ENCODE assay signal across 16 mouse cellular contexts in the genomic region with DNA sequence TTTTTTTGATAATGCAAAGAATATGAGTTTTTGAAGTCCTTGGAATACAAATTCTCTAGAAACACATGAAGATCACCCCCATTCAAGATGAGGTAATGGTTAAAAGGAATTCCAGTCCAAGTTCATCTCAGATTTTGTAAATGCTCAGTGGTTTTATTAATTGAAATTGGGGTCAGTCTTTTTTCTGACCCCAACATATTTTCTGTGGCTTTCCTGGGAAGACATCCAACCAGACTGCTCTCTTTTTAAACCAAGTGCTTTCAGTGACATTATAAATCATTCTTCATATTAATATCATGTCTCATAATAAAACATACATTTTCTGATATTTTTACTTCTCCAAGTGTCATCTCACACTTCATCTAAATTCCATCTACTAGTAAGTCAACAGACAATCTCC.
"Had no signal": no experiment of that assay in that cellular context is flagged by ENCODE, and none has a peak within 500 bp of the region (broad histone marks: within the 10 kb centered on the region; RNA-seq: fewer than 3 reads in every experiment).

No protein-coding gene starts in this region.

- H3K9me3 ChIP-seq: midbrain, embryonic 10.5 days; neural tube, embryonic 15.5 days had no signal

- H3K27me3 ChIP-seq: neural tube, embryonic 15.5 days had no signal

- H3K36me3 ChIP-seq: midbrain, embryonic 10.5 days; neural tube, embryonic 15.5 days had no signal

- H3K4me3 ChIP-seq: left cerebral cortex, adult 2 months; midbrain, embryonic 10.5 days; myocyte; neural tube, embryonic 15.5 days had no signal

- ATAC-seq: hindbrain, embryonic 16.5 days; inflammation-experienced regulatory T-cells, adult 6 months; intestine, postnatal 0 days had no signal

- H3K27ac ChIP-seq: left cerebral cortex, adult 2 months; liver, embryonic 14.5 days; midbrain, embryonic 10.5 days; neural tube, embryonic 15.5 days; stomach, postnatal 0 days had no signal

- H3K4me2 ChIP-seq: neural tube, embryonic 15.5 days had no signal

- H3K4me1 ChIP-seq: midbrain, embryonic 10.5 days; neural tube, embryonic 15.5 days had no signal

- DNase-seq: kidney, postnatal 25 days; liver; lung, postnatal 4 days; midbrain, embryonic 14.5 days; right cerebral cortex, adult 18-20 months; right cerebral cortex, postnatal 25 days; thymus, postnatal 4 days had no signal

- H3K9ac ChIP-seq: liver, embryonic 14.5 days; neural tube, embryonic 15.5 days had no signal
